In genomic region chr10:79971183-79971497, GRCm38 (mm10) we compare ENCODE assay signal across 9 mouse cellular contexts. TPM values are rescaled to one million over a fixed set of nuclear protein-coding genes. Genes with fewer than 3 reads are reported as not detected.
DNase-seq lines count a peak whose midpoint lies in the region; ATAC-seq lines count a peak whose summit lies in the region.
"Had no signal": no experiment of that assay in that cellular context is flagged by ENCODE, and none has a peak within 500 bp of the region (broad histone marks: within the 10 kb centered on the region; RNA-seq: fewer than 3 reads in every experiment).

No protein-coding gene starts in this region.

- peak overlapping the region; percentile 83 for H3K4me3 ChIP-seq in megakaryocyte, embryonic 14.5 days (replicated peaks)
- H3K4me3 ChIP-seq in forebrain, embryonic 14.5 days (ENCODE audit: low read depth, low read length): peak overlapping the region; percentile 23
- peak overlapping the region; percentile 48 for H3K4me3 ChIP-seq in limb, embryonic 15.5 days
- H3K4me3 ChIP-seq in stomach, embryonic 15.5 days (replicated peaks): peak overlapping the region; percentile 42
- H3K4me3 ChIP-seq: myocyte had no signal

- DNase-seq in forebrain, embryonic 14.5 days (ENCODE audit: low spot score): no peak
- no peak for DNase-seq in layer of hippocampus, postnatal 10 days (ENCODE audit: low spot score in 2 of 2)
- no peak for DNase-seq in ovary, postnatal 10 days (ENCODE audit: low spot score)
- no peak for DNase-seq in right cerebral cortex, postnatal 4 days

- H3K4me2 ChIP-seq in forebrain, embryonic 14.5 days (ENCODE audit: low read length): peak overlapping the region; percentile 47
- H3K4me2 ChIP-seq in limb, embryonic 15.5 days: peak overlapping the region; percentile 90
- H3K4me2 ChIP-seq in stomach, embryonic 15.5 days: peak overlapping the region; percentile 76

- peaks cover 38% of the 10 kb centered on the region for H3K27me3 ChIP-seq in megakaryocyte, embryonic 14.5 days (replicated peaks)
- H3K27me3 ChIP-seq in forebrain, embryonic 14.5 days (replicated peaks; ENCODE audit: control insufficient read depth, insufficient read depth, low read length): peaks cover 30% of the 10 kb centered on the region
- peaks cover 35% of the 10 kb centered on the region for H3K27me3 ChIP-seq in limb, embryonic 15.5 days
- peaks cover 21% of the 10 kb centered on the region; the same call in 1 of the 2 replicates for H3K27me3 ChIP-seq in stomach, embryonic 15.5 days (replicated peaks)

- no peak for ATAC-seq in megakaryocyte, adult 5-6 weeks (ENCODE audit: poor library complexity, severe bottlenecking)
- ATAC-seq in forebrain, embryonic 14.5 days: no peak
- ATAC-seq in limb, embryonic 15.5 days (ENCODE audit: insufficient number of reproducible peaks, low FRiP score, low TSS enrichment, low read depth): no peak
- ATAC-seq in stomach, embryonic 15.5 days (ENCODE audit: insufficient read depth, low FRiP score, low read depth): no peak

- peaks cover 62% of the 10 kb centered on the region for H3K36me3 ChIP-seq in megakaryocyte, embryonic 14.5 days (replicated peaks; ENCODE audit: low read length)
- peaks cover 41% of the 10 kb centered on the region for H3K36me3 ChIP-seq in forebrain, embryonic 14.5 days (ENCODE audit: control insufficient read depth, insufficient read depth, low read length)
- peaks cover 42% of the 10 kb centered on the region for H3K36me3 ChIP-seq in limb, embryonic 15.5 days
- H3K36me3 ChIP-seq in stomach, embryonic 15.5 days: peaks cover 34% of the 10 kb centered on the region

- peaks cover 40% of the 10 kb centered on the region for H3K4me1 ChIP-seq in megakaryocyte, embryonic 14.5 days
- H3K4me1 ChIP-seq in forebrain, embryonic 14.5 days (ENCODE audit: control insufficient read depth, insufficient read depth, low read length): no peaks in the 10 kb centered on the region; the same call in 1 of the 2 replicates
- H3K4me1 ChIP-seq in limb, embryonic 15.5 days: peaks cover 21% of the 10 kb centered on the region
- peaks cover 16% of the 10 kb centered on the region for H3K4me1 ChIP-seq in stomach, embryonic 15.5 days

- H3K9me3 ChIP-seq in megakaryocyte, embryonic 14.5 days: peaks cover 7% of the 10 kb centered on the region
- no peaks in the 10 kb centered on the region for H3K9me3 ChIP-seq in forebrain, embryonic 14.5 days (replicated peaks; ENCODE audit: control insufficient read depth, low read length)
- H3K9me3 ChIP-seq in limb, embryonic 15.5 days: no peaks in the 10 kb centered on the region
- no peaks in the 10 kb centered on the region for H3K9me3 ChIP-seq in stomach, embryonic 15.5 days

- H3K9ac ChIP-seq in forebrain, embryonic 14.5 days (ENCODE audit: low read length): peak overlapping the region; percentile 49
- H3K9ac ChIP-seq in limb, embryonic 15.5 days: peak overlapping the region; percentile 47
- H3K9ac ChIP-seq in stomach, embryonic 15.5 days: peak overlapping the region; percentile 37; the same call in 1 of the 2 replicates

- no peak overlapping the region for H3K27ac ChIP-seq in forebrain, embryonic 14.5 days (ENCODE audit: low read depth, low read length)
- H3K27ac ChIP-seq in limb, embryonic 15.5 days: no peak overlapping the region
- no peak overlapping the region for H3K27ac ChIP-seq in stomach, embryonic 15.5 days

- WGBS in forebrain, embryonic 14.5 days: 3% methylated on average over 21 of the region's 21 CpGs
- 3% methylated on average over 21 of the region's 21 CpGs for WGBS in limb, embryonic 15.5 days
- WGBS in stomach, embryonic 15.5 days: 2% methylated on average over 21 of the region's 21 CpGs

RNA-seq across cellular contexts. Expression of gene Grin3b, which starts 0.6 kb away (rescaled TPM):
- polyA plus RNA-seq in megakaryocyte, embryonic 14.5 days (2012; ENCODE audit: insufficient read depth, low replicate concordance): not detected in 2 replicates
- not detected in 2 replicates for total RNA-seq in megakaryocyte, adult 5-6 weeks (2015)
- total RNA-seq in megakaryocyte, adult 5-6 weeks (2017): 0.18 TPM in 1 of 2 replicates, not detected in the other
- polyA plus RNA-seq in forebrain, embryonic 14.5 days (2014; fragmentation: Nextera tagmentation; extraction: Ambion mirVana): 0.23 and 0.40 TPM in 2 replicates
- 0.40 and 0.64 TPM in 2 replicates for polyA plus RNA-seq in limb, embryonic 15.5 days (2015; fragmentation: Nextera tagmentation; extraction: Ambion mirVana)
- 0.27 and 0.34 TPM in 2 replicates for polyA plus RNA-seq in stomach, embryonic 15.5 days (2015; fragmentation: Nextera tagmentation; extraction: Ambion mirVana)
- total RNA-seq in layer of hippocampus, postnatal 10 days (2021): under 1 TPM; 0.13 to 0.27 TPM

RNA-seq across cellular contexts. Expression of gene Wdr18, which starts 11.2 kb away (rescaled TPM):
- 22.2 and 23.8 TPM in 2 replicates for polyA plus RNA-seq in megakaryocyte, embryonic 14.5 days (2012; ENCODE audit: insufficient read depth, low replicate concordance)
- total RNA-seq in megakaryocyte, adult 5-6 weeks (2015): 10.6 and 15.7 TPM in 2 replicates
- total RNA-seq in megakaryocyte, adult 5-6 weeks (2017): 7.8 TPM in 2 replicates
- 96.4 and 101 TPM in 2 replicates for polyA plus RNA-seq in forebrain, embryonic 14.5 days (2014; fragmentation: Nextera tagmentation; extraction: Ambion mirVana)
- 81.7 and 83.6 TPM in 2 replicates for polyA plus RNA-seq in limb, embryonic 15.5 days (2015; fragmentation: Nextera tagmentation; extraction: Ambion mirVana)
- 86.0 and 86.2 TPM in 2 replicates for polyA plus RNA-seq in stomach, embryonic 15.5 days (2015; fragmentation: Nextera tagmentation; extraction: Ambion mirVana)
- 10 to 100 TPM; 41.8 to 46.5 TPM for total RNA-seq in layer of hippocampus, postnatal 10 days (2021)

RNA-seq across cellular contexts. Expression of gene Tmem259, which starts 13.0 kb away (rescaled TPM):
- 293 and 686 TPM in 2 replicates for polyA plus RNA-seq in megakaryocyte, embryonic 14.5 days (2012; ENCODE audit: insufficient read depth, low replicate concordance)
- total RNA-seq in megakaryocyte, adult 5-6 weeks (2015): 51.6 and 52.2 TPM in 2 replicates
- 52.1 and 53.2 TPM in 2 replicates for total RNA-seq in megakaryocyte, adult 5-6 weeks (2017)
- polyA plus RNA-seq in forebrain, embryonic 14.5 days (2014; fragmentation: Nextera tagmentation; extraction: Ambion mirVana): 10.5 and 13.4 TPM in 2 replicates
- polyA plus RNA-seq in limb, embryonic 15.5 days (2015; fragmentation: Nextera tagmentation; extraction: Ambion mirVana): 19.3 and 20.1 TPM in 2 replicates
- polyA plus RNA-seq in stomach, embryonic 15.5 days (2015; fragmentation: Nextera tagmentation; extraction: Ambion mirVana): 20.6 and 21.3 TPM in 2 replicates
- total RNA-seq in layer of hippocampus, postnatal 10 days (2021): 100 to 1,000 TPM; 137 to 139 TPM

RNA-seq across cellular contexts. Expression of gene Cnn2, which starts 17.2 kb away (rescaled TPM):
- 1,011 and 1,303 TPM in 2 replicates for polyA plus RNA-seq in megakaryocyte, embryonic 14.5 days (2012; ENCODE audit: insufficient read depth, low replicate concordance)
- total RNA-seq in megakaryocyte, adult 5-6 weeks (2015): 174 and 175 TPM in 2 replicates
- total RNA-seq in megakaryocyte, adult 5-6 weeks (2017): 286 and 299 TPM in 2 replicates
- 33.2 and 40.0 TPM in 2 replicates for polyA plus RNA-seq in forebrain, embryonic 14.5 days (2014; fragmentation: Nextera tagmentation; extraction: Ambion mirVana)
- 264 and 270 TPM in 2 replicates for polyA plus RNA-seq in limb, embryonic 15.5 days (2015; fragmentation: Nextera tagmentation; extraction: Ambion mirVana)
- polyA plus RNA-seq in stomach, embryonic 15.5 days (2015; fragmentation: Nextera tagmentation; extraction: Ambion mirVana): 274 and 279 TPM in 2 replicates
- 10 to 100 TPM in 1 of 2 experiments, 1 to 10 TPM in 1; 8.2 to 10.3 TPM for total RNA-seq in layer of hippocampus, postnatal 10 days (2021)

RNA-seq across cellular contexts. Expression of gene Abca7, which starts 25.2 kb away (rescaled TPM):
- polyA plus RNA-seq in megakaryocyte, embryonic 14.5 days (2012; ENCODE audit: insufficient read depth, low replicate concordance): 47.4 and 62.2 TPM in 2 replicates
- 32.6 and 34.7 TPM in 2 replicates for total RNA-seq in megakaryocyte, adult 5-6 weeks (2015)
- total RNA-seq in megakaryocyte, adult 5-6 weeks (2017): 33.6 and 37.4 TPM in 2 replicates
- polyA plus RNA-seq in forebrain, embryonic 14.5 days (2014; fragmentation: Nextera tagmentation; extraction: Ambion mirVana): 2.1 and 3.1 TPM in 2 replicates
- 3.3 and 3.4 TPM in 2 replicates for polyA plus RNA-seq in limb, embryonic 15.5 days (2015; fragmentation: Nextera tagmentation; extraction: Ambion mirVana)
- 4.2 and 4.8 TPM in 2 replicates for polyA plus RNA-seq in stomach, embryonic 15.5 days (2015; fragmentation: Nextera tagmentation; extraction: Ambion mirVana)
- 10 to 100 TPM in 1 of 2 experiments, 1 to 10 TPM in 1; 9.3 to 10.3 TPM for total RNA-seq in layer of hippocampus, postnatal 10 days (2021)

Comparison
In these comparisons a context has a peak if more than half of its experiments do, and no peak if none do; other contexts are left out.
1. H3K4me3 ChIP-seq: peak in every context shown above with its lines; median percentile 83 in megakaryocyte, embryonic 14.5 days; 48 in limb, embryonic 15.5 days; 42 in stomach, embryonic 15.5 days; 23 in forebrain, embryonic 14.5 days.
2. RNA of gene Tmem259, which starts 13.0 kb away (polyA plus RNA-seq): 293 to 686 TPM in megakaryocyte, embryonic 14.5 days; 20.6 to 21.3 TPM in stomach, embryonic 15.5 days, 19.3 to 20.1 TPM in limb, embryonic 15.5 days and 10.5 to 13.4 TPM in forebrain, embryonic 14.5 days; every median in the first group is over 10 times any median in the second.
3. Peak in every context shown above with its lines, with median percentiles within 50 percentile points of each other: H3K4me2 ChIP-seq and H3K9ac ChIP-seq.